Mouse (Mus musculus): ENCODE measurements around the gene Trpv2.

The Trpv2 gene

GRCm38 (mm10) chr11:62573959-62574702, at the start of gene Trpv2:
TSS of gene Trpv2 (plus strand) at chr11:62574486.
- WGBS, result 74% methylated on average over 6 of the region's 6 CpGs

DNA sequence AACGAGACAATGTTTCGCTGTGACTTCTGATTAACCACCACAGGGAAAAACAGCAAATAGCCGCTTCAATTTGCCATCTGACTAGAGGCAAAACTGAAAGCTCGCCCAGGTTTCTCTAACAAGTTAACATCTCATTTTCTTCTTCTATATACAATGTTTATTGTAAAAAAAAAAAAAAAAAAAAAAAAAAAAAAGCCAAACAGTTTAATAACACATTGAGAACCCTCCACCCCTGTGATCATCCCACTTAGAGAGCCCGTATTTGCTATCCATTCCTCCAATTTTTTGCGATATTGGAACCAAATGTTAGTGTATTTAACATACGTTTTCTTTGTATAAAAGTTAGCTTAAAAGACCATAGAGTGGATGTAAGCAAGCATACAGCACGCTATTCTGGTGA, 37.2 kb upstream of the Trpv2 start:
- 75% methylated on average over 8 of the region's 8 CpGs for WGBS

GRCm38 (mm10) chr11:62537590-62537989, 36.7 kb upstream of the Trpv2 start:
- 35% methylated on average over 7 of the region's 7 CpGs for WGBS

GRCm38 (mm10) chr11:62538321-62539088, 35.8 kb upstream of the Trpv2 start:
- under 1% methylated on average over 72 of the region's 73 CpGs for WGBS

DNA sequence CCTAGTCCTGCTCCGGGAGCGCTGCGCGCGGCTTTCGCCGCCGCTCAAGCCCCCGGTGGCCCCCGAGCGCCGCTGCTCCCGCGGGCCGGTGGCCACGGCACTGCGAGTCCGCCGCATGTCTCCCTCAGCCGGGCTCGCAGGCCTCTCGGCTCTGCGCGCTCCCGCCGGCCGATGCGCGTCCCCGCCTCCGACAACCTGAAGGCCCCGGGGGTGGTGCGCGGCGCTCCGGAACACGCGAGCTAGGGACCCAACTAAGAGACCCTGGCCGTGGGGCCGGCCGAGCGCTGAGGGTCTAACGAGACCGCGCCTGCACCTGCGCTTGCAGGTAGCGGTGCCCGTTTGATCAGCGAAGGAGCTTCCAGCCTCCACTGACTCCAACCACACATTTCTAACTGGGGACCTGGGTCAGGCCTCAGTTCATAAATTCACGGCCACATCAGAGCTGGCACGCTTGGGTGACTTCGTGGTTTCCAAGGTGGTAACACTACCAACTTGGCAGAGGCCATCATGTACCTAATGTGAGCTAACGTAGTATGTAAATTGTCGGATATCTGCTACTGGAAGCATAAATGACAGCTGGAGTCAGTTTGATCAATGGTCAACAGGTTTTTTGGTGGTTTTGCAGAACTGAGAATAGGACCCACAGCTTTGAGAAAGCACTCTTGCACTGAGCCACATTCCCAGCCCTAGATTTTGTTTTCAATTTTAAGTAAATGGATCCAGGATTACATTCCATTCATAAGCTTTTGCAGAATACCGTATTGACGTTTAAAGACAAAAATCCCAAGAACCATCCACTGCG, 35.0 kb upstream of the Trpv2 start, which contains the start of gene Cenpv:
Gene Cenpv, minus strand, starts transcription at position 173 of the 802 bp plus-strand sequence.
- 6% methylated on average over 57 of the region's 57 CpGs for WGBS

GRCm38 (mm10) chr11:62540167-62540566, 34.1 kb upstream of the Trpv2 start:
- whole genome bisulfite sequencing, result 93% methylated on average over 7 of the region's 7 CpGs

DNA sequence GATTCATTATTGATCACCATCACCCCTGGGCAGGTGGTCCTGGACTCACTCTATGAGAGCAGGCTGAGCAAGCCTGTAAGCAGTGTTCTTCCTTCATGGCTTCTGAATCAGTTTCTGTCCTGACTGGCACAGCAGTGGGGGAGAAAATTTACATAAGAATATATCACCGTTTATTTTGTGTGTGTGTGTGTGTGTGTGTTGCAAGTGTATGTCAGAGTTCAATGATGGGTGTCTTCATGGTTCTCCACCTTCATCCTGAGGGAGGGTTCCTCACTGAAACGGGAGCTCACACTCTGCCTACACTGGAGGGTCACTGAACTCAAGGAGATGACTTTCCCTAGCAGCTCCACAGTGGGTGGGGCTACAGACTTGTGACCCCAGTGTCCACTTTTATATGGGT, 33.3 kb upstream of the Trpv2 start:
- 65% methylated on average over 2 of the region's 2 CpGs for WGBS

DNA sequence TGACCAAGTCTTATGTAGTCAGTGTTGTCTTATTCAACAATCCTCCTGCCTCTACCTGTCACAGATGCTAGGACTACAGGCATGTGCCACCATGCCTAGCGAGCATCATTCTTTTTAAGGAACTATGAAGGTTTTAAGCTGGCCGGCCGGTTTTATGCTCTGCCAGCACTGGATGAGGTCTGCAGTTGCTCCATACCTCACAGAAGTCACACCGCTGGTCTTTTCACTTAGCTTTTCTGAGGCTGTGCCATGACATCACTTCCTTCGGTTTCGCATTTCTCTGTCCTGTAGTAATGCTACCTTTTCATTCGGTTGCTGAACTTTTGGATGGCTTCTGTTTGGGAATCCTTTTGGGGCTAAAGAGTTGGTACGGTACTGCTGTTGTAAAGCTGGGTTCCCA, 32.7 kb upstream of the Trpv2 start:
- WGBS, result 86% methylated on average over 8 of the region's 8 CpGs

DNA sequence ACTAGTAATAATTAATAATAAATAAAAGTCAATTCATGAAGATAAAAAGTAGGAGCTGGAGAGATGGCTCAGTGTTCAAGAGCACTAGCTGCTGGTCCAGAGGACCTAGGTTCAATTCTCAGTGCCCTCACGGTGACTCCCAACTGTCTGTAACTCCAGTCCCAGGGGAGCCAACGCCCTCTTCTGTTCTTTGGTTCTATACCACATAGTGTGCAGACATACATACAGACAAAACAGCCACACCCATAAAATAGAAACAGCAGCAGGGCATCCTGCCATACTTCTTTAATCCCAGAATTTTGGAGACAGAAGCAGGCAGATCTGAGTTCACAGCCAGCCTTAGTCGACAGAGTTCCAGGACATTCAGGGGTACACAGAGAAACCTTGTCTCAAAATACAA, 30.3 kb upstream of the Trpv2 start:
- WGBS, result 83% methylated on average over 3 of the region's 3 CpGs

GRCm38 (mm10) chr11:62549782-62550181, 24.5 kb upstream of the Trpv2 start:
- under 1% methylated on average over 5 of the region's 5 CpGs for WGBS

GRCm38 (mm10) chr11:62550227-62550685, 24.0 kb upstream of the Trpv2 start:
- WGBS, result under 1% methylated on average over 11 of the region's 11 CpGs

DNA sequence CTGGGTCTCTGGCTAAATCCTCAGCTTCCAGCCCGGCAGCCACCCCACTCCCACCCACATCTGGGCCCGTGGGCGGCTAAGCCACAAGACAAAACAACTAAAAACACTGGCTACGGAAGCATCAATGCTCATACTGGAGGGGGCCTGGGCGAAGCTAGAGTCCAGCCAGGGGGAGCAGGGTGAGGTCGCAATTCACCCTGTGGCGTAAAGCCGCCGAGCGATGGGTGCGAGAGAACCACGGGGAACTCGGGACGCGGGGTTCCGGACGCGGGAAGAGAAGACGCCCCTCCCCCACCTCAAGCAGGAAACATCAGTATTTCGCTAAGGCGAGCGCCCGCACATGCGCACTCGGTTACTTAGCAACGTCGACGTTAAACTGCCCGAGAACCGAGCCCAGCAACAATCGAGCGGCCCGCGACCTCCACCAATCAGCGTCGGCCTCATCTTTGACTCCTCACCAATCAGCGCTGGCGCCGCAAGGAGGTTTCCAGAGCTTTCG, 23.5 kb upstream of the Trpv2 start, which contains the start of gene Ubb:
Gene Ubb, plus strand, starts transcription at position 445 of the 499 bp plus-strand sequence.
- under 1% methylated on average over 40 of the region's 40 CpGs for WGBS

DNA sequence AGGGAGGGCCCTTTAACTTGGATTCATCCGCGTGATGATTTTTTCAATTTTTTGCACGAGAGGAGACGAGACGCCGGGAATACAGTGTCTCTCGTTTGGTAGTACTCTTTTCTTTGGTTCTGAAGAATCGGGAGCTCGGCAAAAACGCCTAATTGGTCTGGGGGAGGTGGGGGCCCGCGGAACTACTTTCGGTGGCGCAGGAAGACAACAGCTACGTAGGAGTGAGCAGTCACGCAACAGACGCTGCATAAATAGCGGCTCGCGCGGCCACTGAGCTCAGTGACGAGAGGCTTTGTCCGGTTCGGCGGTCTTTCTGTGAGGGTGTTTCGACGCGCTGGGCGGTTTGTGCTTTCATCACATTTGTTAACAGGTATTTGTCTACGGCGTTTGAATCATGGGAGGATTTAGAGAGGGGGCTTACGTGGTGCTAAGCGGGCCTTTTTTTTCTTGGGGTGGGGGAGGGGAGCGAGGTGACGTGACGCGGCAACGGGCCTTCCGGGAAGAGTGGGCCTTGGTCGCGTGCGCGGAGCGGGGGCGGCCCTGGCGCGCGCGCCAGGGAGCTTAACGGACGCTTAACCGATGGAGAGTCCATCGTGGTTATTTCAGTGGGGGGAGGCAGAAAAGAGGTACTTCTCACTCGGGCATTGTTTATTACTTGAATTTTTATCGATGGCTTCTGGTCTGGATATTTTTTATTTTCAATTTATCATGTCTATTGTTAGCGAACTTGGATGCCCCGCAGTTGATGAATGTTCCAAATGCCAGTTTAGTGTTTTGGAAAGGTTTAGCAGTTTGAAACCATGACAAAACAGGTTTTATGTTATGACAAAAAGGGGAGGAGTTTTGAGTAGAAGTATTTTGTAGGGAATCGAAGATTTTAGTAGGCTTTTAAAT, 22.8 kb upstream of the Trpv2 start:
- WGBS, result under 1% methylated on average over 57 of the region's 58 CpGs

DNA sequence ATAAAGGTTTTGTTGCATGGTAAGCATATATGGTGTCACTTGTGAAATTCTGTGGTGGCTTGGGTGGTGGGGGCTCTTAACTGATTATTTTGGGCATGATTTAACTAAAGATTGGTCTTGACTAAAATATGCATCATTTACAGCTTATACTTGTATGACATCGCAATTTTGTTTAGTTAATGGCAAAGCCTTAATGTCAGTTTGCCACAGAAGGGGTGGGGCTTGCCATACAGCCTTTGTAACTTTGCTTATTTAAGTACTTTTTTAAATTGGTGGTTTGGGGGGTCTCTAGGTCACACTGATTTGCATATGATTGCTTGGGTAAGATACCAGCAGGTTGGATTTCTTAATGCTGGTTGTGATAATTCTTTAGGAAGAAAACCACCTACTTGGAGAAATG, 21.1 kb upstream of the Trpv2 start:
- 6% methylated on average over 1 of the region's 1 CpGs for WGBS

GRCm38 (mm10) chr11:62553633-62554032, 20.7 kb upstream of the Trpv2 start:
- WGBS, result 61% methylated on average over 5 of the region's 5 CpGs

- WGBS, result 54% methylated on average over 5 of the region's 5 CpGs
Measured at GRCm38 (mm10) chr11:62554163-62554855, 20.0 kb upstream of the Trpv2 start.

- 73% methylated on average over 5 of the region's 5 CpGs for WGBS
Measured at GRCm38 (mm10) chr11:62557205-62557604, 17.1 kb upstream of the Trpv2 start.

DNA sequence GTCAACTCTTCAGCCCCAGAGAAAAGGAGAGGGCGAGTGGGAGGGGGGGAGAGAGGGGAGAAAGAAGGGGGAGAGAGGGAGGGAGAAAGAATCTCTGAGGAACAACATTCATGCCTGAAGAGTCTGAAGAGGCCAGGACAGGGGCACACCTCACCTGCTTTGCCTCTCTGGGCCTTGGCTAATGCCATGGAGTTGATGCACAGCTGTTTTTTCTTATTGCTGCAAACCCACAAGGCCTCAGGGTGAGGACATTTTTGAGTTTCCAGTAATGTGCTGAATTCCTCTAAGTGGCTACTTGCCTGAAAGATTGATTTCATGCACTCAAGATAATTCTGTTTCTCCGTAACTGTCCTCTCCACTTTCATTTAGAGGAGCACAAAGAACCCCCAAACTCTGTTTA, 16.1 kb upstream of the Trpv2 start:
- 81% methylated on average over 2 of the region's 2 CpGs for WGBS

GRCm38 (mm10) chr11:62558961-62559646, 15.2 kb upstream of the Trpv2 start:
- WGBS, result 59% methylated on average over 6 of the region's 6 CpGs

All from cerebral cortex, adult 2 months (tissue).